Mouse (Mus musculus): ENCODE measurements around the gene Arhgef3.
"Not testable (repeated sequence)": the region's sequence is repeated elsewhere in the genome, so short reads cannot be mapped to it uniquely, and the experiment has no call there.

The Arhgef3 gene

DNA sequence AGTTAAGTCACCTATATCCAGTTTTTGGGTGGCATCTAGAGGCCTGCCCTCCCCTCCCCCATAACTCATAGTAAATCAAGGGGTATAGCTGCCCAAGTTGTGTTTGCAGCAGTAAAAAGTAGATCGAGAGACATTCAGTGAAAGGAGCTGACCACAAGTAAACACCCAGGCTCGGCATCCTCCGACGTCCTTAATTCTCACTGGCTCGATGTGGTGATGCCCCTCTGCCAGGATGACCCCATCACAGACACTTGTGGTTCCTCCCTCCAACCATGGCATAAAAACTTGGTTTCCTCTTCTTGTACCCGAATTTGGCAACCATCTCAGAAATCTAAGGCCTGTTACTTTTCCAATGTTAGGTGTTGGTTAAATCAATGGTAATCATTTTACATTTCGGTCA is 118.4 kb downstream of the Arhgef3 start:
- no peak for DNase-seq

- no peak for DNase-seq
Observed at GRCm38 (mm10) chr14:27233656-27234055, 119.0 kb downstream of the Arhgef3 start.

DNA sequence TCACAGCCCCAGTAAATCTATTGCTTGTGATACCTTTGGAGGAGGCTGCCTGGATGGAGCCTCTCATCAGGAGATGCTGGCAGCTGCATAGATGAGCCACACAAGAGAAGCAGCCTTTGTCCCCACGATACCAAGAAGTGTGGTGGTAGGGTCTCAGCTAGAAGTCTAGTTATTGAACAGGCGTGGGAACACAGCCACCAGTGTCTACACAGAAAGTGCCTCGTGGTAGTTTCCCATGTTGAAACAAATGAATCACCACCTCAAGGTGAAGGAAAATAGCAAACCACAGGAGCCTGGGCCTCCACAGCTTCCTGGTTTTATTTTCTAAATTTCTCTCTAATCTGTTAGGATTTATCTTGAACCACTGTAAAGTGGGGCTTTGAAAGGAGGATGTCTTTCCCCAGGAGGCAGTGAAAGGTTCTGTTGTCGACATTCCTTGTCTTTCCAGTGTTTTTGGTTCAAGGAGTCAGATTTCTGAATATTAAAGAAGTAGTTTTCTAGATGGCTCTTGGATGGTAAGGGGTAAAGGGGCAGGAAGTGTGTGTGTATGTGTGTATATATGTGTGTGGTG is 119.7 kb downstream of the Arhgef3 start:
- no peak for DNase-seq

DNA sequence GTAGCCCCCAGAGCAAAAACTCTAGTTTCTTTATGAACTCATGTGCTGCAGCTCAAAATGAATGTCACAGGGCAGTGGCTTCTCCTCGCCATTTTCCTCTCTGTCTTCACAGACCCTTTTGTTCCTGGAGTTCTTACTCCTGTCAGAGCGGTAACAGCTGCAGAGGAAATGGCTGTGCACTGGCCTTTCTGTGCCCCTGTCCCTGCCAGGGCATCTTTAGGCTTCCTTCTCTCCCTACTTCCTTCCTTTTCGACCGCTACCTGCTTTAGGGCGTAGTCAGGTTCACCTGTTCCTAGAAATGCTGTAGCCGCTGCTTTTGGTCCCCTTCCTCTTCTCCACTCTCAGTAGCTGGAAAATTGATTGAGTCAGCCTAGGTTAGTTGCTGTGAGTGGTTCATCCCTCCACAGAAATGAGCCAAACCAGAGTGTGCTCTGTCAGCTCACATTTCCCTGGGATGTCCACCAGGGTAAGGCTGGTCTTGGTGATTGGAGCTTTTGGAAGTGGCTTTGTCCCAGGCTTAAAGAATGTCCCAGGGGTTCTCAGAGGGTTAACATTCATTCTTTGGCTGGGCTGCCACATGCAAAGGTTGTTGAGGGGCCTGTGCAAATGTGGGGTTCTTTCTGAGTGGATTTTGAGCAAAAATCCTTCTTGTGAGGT is 121.3 kb downstream of the Arhgef3 start:
- DNase-seq = no peak

GRCm38 (mm10) chr14:27237522-27238187 is 123.0 kb downstream of the Arhgef3 start:
- peak; percentile 58 to 60 for DNase-seq

GRCm38 (mm10) chr14:27238600-27239118 is 124.0 kb downstream of the Arhgef3 start:
- no peak for DNase-seq

DNA sequence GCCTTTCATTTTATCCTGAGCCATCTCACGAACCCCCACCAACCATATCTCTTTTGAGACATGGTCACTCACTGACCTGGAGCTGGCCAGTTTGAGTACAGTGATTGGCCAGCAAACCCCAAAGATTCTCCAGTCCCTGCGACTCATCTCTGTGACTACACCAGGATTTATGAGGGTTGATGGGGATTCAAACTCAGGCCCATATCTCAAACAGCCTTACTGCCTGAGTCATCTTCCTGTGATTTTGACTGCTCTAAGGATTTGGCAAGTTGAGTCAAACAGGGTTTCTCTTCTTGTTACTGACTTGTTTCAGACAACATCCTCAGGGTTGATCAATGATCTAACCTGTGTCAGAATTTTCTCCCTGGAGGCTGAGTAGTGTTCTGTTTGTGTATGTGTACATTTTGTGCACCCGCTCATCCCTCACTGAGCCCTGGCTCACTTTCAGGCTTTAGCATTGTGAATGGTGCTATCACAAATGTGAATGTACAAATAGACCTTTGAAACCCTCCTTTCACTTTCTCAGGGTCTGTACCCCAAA is 124.9 kb downstream of the Arhgef3 start:
- DNase-seq = no peak

GRCm38 (mm10) chr14:27242253-27242652 is 127.6 kb downstream of the Arhgef3 start:
- peak; percentile 50 to 63 for DNase-seq

DNA sequence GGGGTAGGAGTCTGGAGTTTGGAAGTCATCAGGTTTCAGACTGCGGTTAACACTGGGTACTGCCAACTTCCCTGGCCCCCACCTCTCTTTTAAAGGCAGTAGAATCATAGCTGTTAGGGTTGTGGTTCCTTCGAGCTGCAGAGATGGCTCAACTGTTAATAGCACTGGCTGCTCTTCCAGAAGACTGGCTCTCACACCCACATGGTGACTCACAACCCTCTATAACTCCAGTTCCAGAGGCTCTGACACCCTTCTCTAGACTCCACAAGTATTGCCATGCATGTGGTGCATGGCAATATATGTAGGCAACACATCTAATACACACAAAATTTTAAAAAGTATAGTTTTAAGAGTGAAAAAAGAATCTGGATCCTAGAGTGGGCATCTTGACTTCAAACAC is 128.1 kb downstream of the Arhgef3 start:
- DNase-seq = no peak

- no peak for DNase-seq
Observed at GRCm38 (mm10) chr14:27243585-27243984, 128.9 kb downstream of the Arhgef3 start.

- no peak for DNase-seq
Observed at GRCm38 (mm10) chr14:27244898-27245297, 130.2 kb downstream of the Arhgef3 start.

- DNase-seq = no peak
Observed at GRCm38 (mm10) chr14:27246424-27246823, 131.7 kb downstream of the Arhgef3 start.

DNA sequence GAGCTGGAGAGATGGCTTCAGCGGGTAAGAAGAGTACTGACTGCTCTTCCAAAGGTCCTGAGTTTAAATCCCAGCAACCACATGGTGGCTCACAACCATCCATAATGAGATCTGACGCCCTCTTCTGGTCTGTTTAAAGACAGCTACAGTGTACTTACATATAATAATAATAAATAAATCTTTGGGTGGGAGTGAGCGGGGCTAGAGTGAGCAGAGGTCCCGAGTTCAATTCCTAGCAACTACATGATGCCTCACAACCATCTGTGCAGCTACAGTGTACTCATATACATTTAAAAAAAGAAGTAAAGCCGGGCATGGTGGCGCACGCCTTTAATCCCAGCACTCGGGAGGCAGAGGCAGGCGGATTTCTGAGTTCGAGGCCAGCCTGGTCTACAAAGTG is 132.2 kb downstream of the Arhgef3 start:
- not testable (repeated sequence) for DNase-seq

GRCm38 (mm10) chr14:27249121-27249520 is 134.4 kb downstream of the Arhgef3 start:
- DNase-seq = no peak

DNA sequence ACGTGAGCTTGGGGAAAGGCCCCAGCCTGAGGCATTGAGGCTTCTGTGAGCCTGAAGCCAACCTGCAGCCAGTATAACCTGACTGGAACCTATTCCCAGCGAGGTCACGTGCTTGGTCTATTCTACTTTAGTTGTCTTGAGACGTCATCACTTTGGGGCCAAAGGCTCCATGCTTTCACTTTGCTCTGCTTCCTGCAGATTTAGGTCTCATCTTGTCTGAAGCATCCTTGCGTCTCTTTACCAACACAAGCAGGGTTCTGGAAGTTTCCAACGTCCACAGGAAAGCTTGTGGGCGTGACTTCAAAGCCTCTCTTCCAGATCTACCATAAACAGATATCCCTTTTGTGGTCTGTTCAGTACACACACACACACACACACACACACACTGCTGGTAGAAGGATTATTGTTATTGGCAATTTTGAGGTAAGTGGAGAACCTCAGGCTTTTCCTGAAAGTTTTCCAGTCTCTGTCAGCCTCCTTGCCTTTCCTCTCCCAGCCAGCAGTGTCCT is 135.6 kb downstream of the Arhgef3 start:
- DNase-seq = no peak

- no peak for DNase-seq
Observed at GRCm38 (mm10) chr14:27253391-27253790, 138.7 kb downstream of the Arhgef3 start.

DNA sequence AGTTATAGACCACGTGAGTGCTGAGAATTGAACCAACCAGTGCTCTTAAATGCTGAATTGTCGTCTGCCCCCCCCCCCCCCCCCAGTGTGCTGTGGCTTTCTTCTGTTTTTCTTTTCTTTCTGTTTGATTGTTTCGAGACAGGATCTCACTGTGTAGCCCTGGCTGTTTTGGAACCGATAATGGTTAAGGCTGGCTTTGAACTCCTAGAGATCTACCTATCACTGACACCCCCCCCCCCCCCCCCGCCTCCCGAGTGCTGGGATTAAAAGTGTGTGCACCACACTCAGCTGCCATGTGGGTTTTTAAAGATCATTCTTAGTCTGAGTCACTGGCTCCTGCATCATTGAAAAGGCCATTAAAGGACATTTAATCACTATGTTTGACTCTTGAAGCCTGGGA is 147.7 kb downstream of the Arhgef3 start:
- no peak for DNase-seq

DNA sequence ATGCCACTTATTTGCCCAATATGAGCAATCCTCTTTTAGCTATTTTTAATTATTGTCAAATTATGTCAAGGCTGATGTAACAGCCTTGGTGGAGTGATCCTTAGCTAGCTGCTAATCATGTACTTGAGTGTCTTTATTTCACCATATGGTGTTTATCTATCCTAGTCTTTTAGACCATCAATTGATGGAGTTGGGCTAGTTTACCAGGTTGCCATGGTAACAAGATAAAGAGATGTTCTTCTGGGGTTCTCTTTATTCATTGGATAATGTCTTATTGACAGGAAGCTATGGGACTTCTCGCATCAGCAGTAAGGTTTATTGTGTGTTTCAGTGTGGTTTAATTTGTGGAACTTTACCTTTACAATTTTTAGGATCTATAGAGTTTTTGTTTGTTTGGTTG is 151.9 kb downstream of the Arhgef3 start:
- no peak for DNase-seq

GRCm38 (mm10) chr14:27268137-27268536 is 153.4 kb downstream of the Arhgef3 start:
- DNase-seq = no peak

- DNase-seq = no peak
Observed at GRCm38 (mm10) chr14:27268986-27269700, 154.4 kb downstream of the Arhgef3 start.

DNA sequence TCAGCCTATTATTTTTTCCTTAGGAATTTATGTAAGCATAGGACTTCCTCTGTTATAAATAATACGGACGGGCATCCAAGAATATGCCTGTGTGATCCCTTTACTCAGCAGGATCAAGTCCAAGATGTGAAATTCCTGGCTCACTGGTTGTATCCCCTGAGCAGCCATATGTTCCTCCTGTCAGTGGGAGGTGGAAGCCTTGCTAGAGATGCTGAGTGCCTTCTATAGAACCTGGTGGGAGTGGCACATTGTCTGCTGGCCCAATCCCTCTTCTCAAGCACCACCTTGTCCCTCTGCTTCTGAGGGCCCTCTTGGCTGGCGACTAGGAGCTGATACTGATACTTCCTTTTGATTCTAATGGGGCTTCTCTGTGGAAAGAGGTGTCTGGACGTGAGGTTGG is 155.1 kb downstream of the Arhgef3 start:
- DNase-seq = no peak

DNA sequence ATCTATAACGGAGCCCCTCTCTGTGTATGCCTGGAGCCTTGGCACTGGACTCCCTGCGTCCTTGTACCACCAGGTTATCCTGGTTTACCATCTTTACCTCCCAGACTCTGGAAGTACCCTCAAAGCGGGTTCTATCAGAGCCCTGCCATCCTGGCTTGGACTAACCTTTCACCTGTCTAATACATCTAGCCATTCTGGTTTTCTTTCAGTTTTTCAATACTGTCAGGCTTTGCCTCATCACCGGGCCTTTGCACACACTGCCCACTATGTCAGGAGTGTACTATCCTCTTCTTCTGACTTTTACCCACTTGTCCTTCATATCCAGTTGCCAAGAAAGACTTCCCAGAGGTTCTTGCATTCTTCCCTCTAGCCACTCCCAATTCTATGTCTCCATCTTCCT is 155.8 kb downstream of the Arhgef3 start:
- no peak for DNase-seq
